ENCODE assay signal across 8 mouse cellular contexts in genomic region chr5:65107773-65108432, GRCm38 (mm10). TPM values are rescaled to one million over a fixed set of nuclear protein-coding genes. Genes with fewer than 3 reads are reported as not detected.
A peak's percentile ranks its signal among the peaks of the same experiment; 100 is the strongest.
DNase-seq lines count a peak whose midpoint lies in the region; ATAC-seq and TF ChIP-seq lines count a peak whose summit lies in the region.

No protein-coding gene starts in this region.

- H3K9me3 ChIP-seq in forebrain, embryonic 11.5 days (ENCODE audit: control insufficient read depth, low read length), result no peaks in the 10 kb centered on the region
- H3K9me3 ChIP-seq in limb, embryonic 13.5 days, result no peaks in the 10 kb centered on the region
- H3K9me3 ChIP-seq in midbrain, embryonic 13.5 days, result no peaks in the 10 kb centered on the region

- peak overlapping the region; percentile 83 for H3K4me3 ChIP-seq in forebrain, embryonic 11.5 days (ENCODE audit: low read depth, low read length)
- H3K4me3 ChIP-seq in limb, embryonic 13.5 days, result peak overlapping the region; percentile 75
- H3K4me3 ChIP-seq in midbrain, embryonic 13.5 days (replicated peaks), result peak overlapping the region; percentile 79
- peak overlapping the region; percentile 91 for H3K4me3 ChIP-seq in testis, adult 2 months (ENCODE audit: control insufficient read depth, low read depth, low read length)

- no peaks in the 10 kb centered on the region for H3K36me3 ChIP-seq in forebrain, embryonic 11.5 days (ENCODE audit: control insufficient read depth, insufficient read depth, low read length)
- H3K36me3 ChIP-seq in limb, embryonic 13.5 days, result no peaks in the 10 kb centered on the region
- H3K36me3 ChIP-seq in midbrain, embryonic 13.5 days, result no peaks in the 10 kb centered on the region
- no peaks in the 10 kb centered on the region for H3K36me3 ChIP-seq in testis, adult 2 months (ENCODE audit: control insufficient read depth, insufficient read depth, low read length)

- peak; percentile 68; the same call in 1 of the 2 replicates for ATAC-seq in forebrain, embryonic 11.5 days (replicated peaks; ENCODE audit: low FRiP score)
- ATAC-seq in limb, embryonic 13.5 days (ENCODE audit: low FRiP score, low read depth), result peak; percentile 17
- ATAC-seq in midbrain, embryonic 13.5 days, result peak; percentile 77

- 4% methylated on average over 33 of the region's 42 CpGs for WGBS in forebrain, embryonic 11.5 days
- 3% methylated on average over 35 of the region's 42 CpGs for WGBS in limb, embryonic 13.5 days
- WGBS in midbrain, embryonic 13.5 days, result 4% methylated on average over 31 of the region's 42 CpGs

- no peak for TF ChIP-seq CTCF in testis, adult 2 months (IDR thresholded peaks at IDR 0.05; ENCODE audit: control insufficient read depth, insufficient read depth, insufficient replicate concordance, low read depth, low read length)

- intact Hi-C loops in heart, postnatal 25 days (cut with DNase I), result loop anchor here (5.0 kb wide), 2 partner anchors 49 to 89 kb away; partner anchors contain the start of gene Wdr19

- peak overlapping the region; percentile 67 for H3K4me2 ChIP-seq in forebrain, embryonic 11.5 days (ENCODE audit: low read depth, low read length, severe bottlenecking)
- peak overlapping the region; percentile 77 for H3K4me2 ChIP-seq in limb, embryonic 13.5 days (replicated peaks)
- H3K4me2 ChIP-seq in midbrain, embryonic 13.5 days (replicated peaks), result peak overlapping the region; percentile 75

- DNase-seq in cerebellum, adult 11-12 months, result peak; percentile 22
- DNase-seq in cerebellum, postnatal 10 days, result no peak
- DNase-seq in adrenal gland, adult (ENCODE audit: inconsistent age in 2 of 2, low spot score in 1 of 2), result peak; percentile 56 to 87
- peak; percentile 77 for DNase-seq in forebrain, embryonic 11.5 days (ENCODE audit: low spot score)
- DNase-seq in heart, postnatal 25 days (ENCODE audit: low spot score), result peak; percentile 8

- H3K4me1 ChIP-seq in forebrain, embryonic 11.5 days (replicated peaks; ENCODE audit: control insufficient read depth, insufficient read depth, low read length), result no peaks in the 10 kb centered on the region; the same call in 1 of the 2 replicates
- peaks cover 27% of the 10 kb centered on the region for H3K4me1 ChIP-seq in limb, embryonic 13.5 days
- H3K4me1 ChIP-seq in midbrain, embryonic 13.5 days (replicated peaks), result peaks cover 3% of the 10 kb centered on the region; the same call in 1 of the 2 replicates
- H3K4me1 ChIP-seq in testis, adult 2 months (ENCODE audit: control insufficient read depth, insufficient read depth, low read length), result no peaks in the 10 kb centered on the region

- no peak for TF ChIP-seq POLR2A in testis, adult 2 months (IDR thresholded peaks at IDR 0.05; ENCODE audit: control insufficient read depth, low read depth, low read length)

- H3K9ac ChIP-seq in forebrain, embryonic 11.5 days (ENCODE audit: low read length), result peak overlapping the region; percentile 70
- H3K9ac ChIP-seq in limb, embryonic 13.5 days, result peak overlapping the region; percentile 87
- H3K9ac ChIP-seq in midbrain, embryonic 13.5 days (replicated peaks), result peak overlapping the region; percentile 82

- H3K27me3 ChIP-seq in forebrain, embryonic 11.5 days (ENCODE audit: control insufficient read depth, insufficient read depth, low read length), result no peaks in the 10 kb centered on the region
- no peaks in the 10 kb centered on the region for H3K27me3 ChIP-seq in limb, embryonic 13.5 days
- no peaks in the 10 kb centered on the region for H3K27me3 ChIP-seq in midbrain, embryonic 13.5 days
- no peaks in the 10 kb centered on the region for H3K27me3 ChIP-seq in testis, adult 2 months (ENCODE audit: control insufficient read depth, insufficient read depth, low read length)

- H3K27ac ChIP-seq in forebrain, embryonic 11.5 days (ENCODE audit: low read depth, low read length), result peak overlapping the region; percentile 14; the same call in 1 of the 2 replicates
- H3K27ac ChIP-seq in limb, embryonic 13.5 days, result peak overlapping the region; percentile 53; the same call in 1 of the 2 replicates
- H3K27ac ChIP-seq in midbrain, embryonic 13.5 days, result peak overlapping the region; percentile 74
- H3K27ac ChIP-seq in testis, adult 2 months (ENCODE audit: control insufficient read depth, insufficient read depth, low read depth, low read length), result no peak overlapping the region; the same call in 1 of the 2 replicates

RNA-seq across cellular contexts. Expression of gene Klhl5, which starts 0.6 kb away (rescaled TPM):
- 42.2 and 42.8 TPM in 2 replicates for polyA plus RNA-seq in forebrain, embryonic 11.5 days (2014; fragmentation: Nextera tagmentation; extraction: Ambion mirVana)
- 10 to 100 TPM; 13.9 to 14.3 TPM for total RNA-seq in heart, postnatal 25 days (2021)
- 20.8 and 21.6 TPM in 2 replicates for polyA plus RNA-seq in limb, embryonic 13.5 days (2015; fragmentation: Nextera tagmentation; extraction: Ambion mirVana)
- polyA plus RNA-seq in midbrain, embryonic 13.5 days (2015; fragmentation: Nextera tagmentation; extraction: Ambion mirVana), result 42.3 and 46.7 TPM in 2 replicates
- polyA plus RNA-seq in testis, adult 2 months (2012; rRNA removed), result 11.1 and 13.2 TPM in 2 replicates

RNA-seq across cellular contexts. Expression of gene Tmem156, which starts 16.0 kb away (rescaled TPM):
- 0.21 TPM in 1 of 2 replicates, not detected in the other for polyA plus RNA-seq in forebrain, embryonic 11.5 days (2014; fragmentation: Nextera tagmentation; extraction: Ambion mirVana)
- total RNA-seq in heart, postnatal 25 days (2021), result not detected
- polyA plus RNA-seq in limb, embryonic 13.5 days (2015; fragmentation: Nextera tagmentation; extraction: Ambion mirVana), result 0.33 and 0.42 TPM in 2 replicates
- polyA plus RNA-seq in midbrain, embryonic 13.5 days (2015; fragmentation: Nextera tagmentation; extraction: Ambion mirVana), result not detected in 2 replicates
- polyA plus RNA-seq in testis, adult 2 months (2012; rRNA removed), result 6.5 and 9.2 TPM in 2 replicates

Comparison
In these comparisons a context has a peak if more than half of its experiments do, and no peak if none do; other contexts are left out.
1. DNase-seq: peak in cerebellum, adult 11-12 months (single experiment), adrenal gland, adult (2 of 2), forebrain, embryonic 11.5 days (single experiment) and heart, postnatal 25 days (single experiment); none in cerebellum, postnatal 10 days (0 of 2).
2. ATAC-seq: peak in every context shown above with its lines; median percentile 77 in midbrain, embryonic 13.5 days; 68 in forebrain, embryonic 11.5 days; 17 in limb, embryonic 13.5 days.
3. Peak in every context shown above with its lines, with median percentiles within 50 percentile points of each other: H3K4me2 ChIP-seq, H3K4me3 ChIP-seq and H3K9ac ChIP-seq.